Mouse (Mus musculus): ENCODE measurements around the gene Ppef2.
A peak's percentile ranks its signal among the peaks of the same experiment; 100 is the strongest.

The Ppef2 gene

GRCm38 (mm10) chr5:92239333-92240232 lies 16.5 kb downstream of the Ppef2 start:
- DNase-seq (ENCODE audit: low spot score), result peak; percentile 55

- no peak for DNase-seq (ENCODE audit: low spot score)
Measured at GRCm38 (mm10) chr5:92234939-92235557, 21.0 kb downstream of the Ppef2 start.

- no peak for DNase-seq (ENCODE audit: low spot score)
Measured at GRCm38 (mm10) chr5:92233366-92233765, 22.7 kb downstream of the Ppef2 start.

GRCm38 (mm10) chr5:92231836-92232235 lies 24.2 kb downstream of the Ppef2 start:
- DNase-seq (ENCODE audit: low spot score), result no peak

- DNase-seq (ENCODE audit: low spot score), result no peak
Measured at GRCm38 (mm10) chr5:92230306-92230705, 25.8 kb downstream of the Ppef2 start.

GRCm38 (mm10) chr5:92229514-92229913 lies 26.6 kb downstream of the Ppef2 start:
- no peak for DNase-seq (ENCODE audit: low spot score)

GRCm38 (mm10) chr5:92228776-92229175 lies 27.3 kb downstream of the Ppef2 start:
- DNase-seq (ENCODE audit: low spot score), result no peak

GRCm38 (mm10) chr5:92227782-92228181 lies 28.3 kb downstream of the Ppef2 start:
- DNase-seq (ENCODE audit: low spot score), result no peak

- no peak for DNase-seq (ENCODE audit: low spot score)
Measured at GRCm38 (mm10) chr5:92220287-92220902, 35.7 kb downstream of the Ppef2 start.

- no peak for DNase-seq (ENCODE audit: low spot score)
Measured at GRCm38 (mm10) chr5:92219826-92220225, 36.3 kb downstream of the Ppef2 start.

GRCm38 (mm10) chr5:92218915-92219793 lies 36.9 kb downstream of the Ppef2 start:
- DNase-seq (ENCODE audit: low spot score), result no peak

- DNase-seq (ENCODE audit: low spot score), result no peak
Measured at GRCm38 (mm10) chr5:92215308-92215707, 40.8 kb downstream of the Ppef2 start, which contains the start of gene U90926. Gene U90926, minus strand, starts transcription at chr5:92215408.

- DNase-seq (ENCODE audit: low spot score), result no peak
Measured at GRCm38 (mm10) chr5:92212231-92212630, 43.8 kb downstream of the Ppef2 start.

GRCm38 (mm10) chr5:92210205-92210604 lies 45.9 kb downstream of the Ppef2 start:
- DNase-seq (ENCODE audit: low spot score), result no peak

GRCm38 (mm10) chr5:92206121-92206520 lies 50.0 kb downstream of the Ppef2 start:
- DNase-seq (ENCODE audit: low spot score), result no peak

GRCm38 (mm10) chr5:92205706-92206105 lies 50.4 kb downstream of the Ppef2 start:
- no peak for DNase-seq (ENCODE audit: low spot score)

- DNase-seq (ENCODE audit: low spot score), result no peak
Measured at GRCm38 (mm10) chr5:92205184-92205583, 50.9 kb downstream of the Ppef2 start.

- DNase-seq (ENCODE audit: low spot score), result no peak
Measured at GRCm38 (mm10) chr5:92204162-92205036, 51.7 kb downstream of the Ppef2 start.

- DNase-seq (ENCODE audit: low spot score), result no peak
Measured at GRCm38 (mm10) chr5:92198266-92198665, 57.8 kb downstream of the Ppef2 start.

- no peak for DNase-seq (ENCODE audit: low spot score)
Measured at GRCm38 (mm10) chr5:92196895-92197811, 58.9 kb downstream of the Ppef2 start.

All from ovary, postnatal 14 days (tissue).